Mouse (Mus musculus): Measurements from ENCODE around the gene Ddx56. TPM values are rescaled to one million over a fixed set of nuclear protein-coding genes. Genes with fewer than 3 reads are reported as not detected.

Ddx56 gene
- total and polyA plus RNA-seq, 3 experiments, result 163 to 274 (median 200) TPM

DNA sequence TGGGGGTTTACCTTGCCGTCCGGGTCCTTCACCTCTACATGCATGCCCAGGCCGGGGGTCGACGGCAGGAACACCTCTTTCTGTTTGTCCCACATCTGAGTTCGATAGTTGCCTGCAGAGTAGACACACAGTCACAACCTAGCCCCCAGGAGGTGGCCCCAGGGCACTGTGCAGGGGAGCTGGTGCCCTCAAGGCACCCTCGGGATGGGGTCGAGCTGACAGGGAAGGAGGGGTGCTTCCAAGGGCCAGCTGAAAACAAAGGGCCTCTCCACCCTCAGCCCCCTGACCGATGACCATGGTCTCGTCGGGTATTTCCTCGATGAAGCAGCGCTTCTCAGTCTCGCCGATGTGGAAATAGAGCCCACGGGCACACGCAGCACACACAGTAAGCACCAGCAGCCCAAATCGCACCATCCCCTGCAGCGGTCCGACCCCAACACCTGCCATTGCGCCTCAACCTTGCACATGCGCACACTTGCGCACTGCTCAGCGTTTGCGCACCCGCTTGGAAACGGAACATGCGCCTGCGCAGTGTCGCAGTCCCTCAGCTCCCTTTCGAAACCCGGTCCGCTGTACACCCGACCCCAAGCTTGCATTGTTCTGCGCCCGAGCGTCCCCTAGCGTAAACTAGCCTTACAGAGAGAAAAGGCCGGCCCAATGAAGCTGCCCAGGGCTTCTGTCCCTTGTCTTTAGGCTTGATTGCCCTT lies 7.0 kb upstream of the Ddx56 start, which contains the start of gene Tmed4:
TSS of gene Tmed4 (minus strand) at position 484 of the 707 bp plus-strand sequence.
- dilution Hi-C loops (cut with MboI; ENCODE audit: extremely low pct_ligation_motif_present, extremely low pct_unique_long_range_greater_than_20kb, low sequenced_read_pairs), result no loop called here
- in situ Hi-C loops (cut with MboI; ENCODE audit: low pct_ligation_motif_present, low pct_unique_long_range_greater_than_20kb, low sequenced_read_pairs), result no loop called here
- TF ChIP-seq POLR2AphosphoS2 (IDR thresholded peaks at IDR 0.05; ENCODE audit: low read depth, low read length), result peak; percentile 63; the same call in 1 of the 2 replicates
- no peak for TF ChIP-seq CHD1 (IDR thresholded peaks at IDR 0.05; ENCODE audit: low read depth, low read length)
- no peak for TF ChIP-seq USF1 (IDR thresholded peaks at IDR 0.05; ENCODE audit: low read depth, low read length)
- TF ChIP-seq CTCF (conservative IDR thresholded peaks at IDR 0.05 in 1 of 2, IDR thresholded peaks at IDR 0.05 in 1 of 2; ENCODE audit: low read depth in 2 of 2, low read length in 2 of 2), result peak; percentile 33 to 93; a peak in 3 of 4 replicates
- TF ChIP-seq HCFC1 (IDR thresholded peaks at IDR 0.05; ENCODE audit: low read depth, low read length), result peak; percentile 76
- TF ChIP-seq ZMIZ1 (IDR thresholded peaks at IDR 0.05; ENCODE audit: low read depth, low read length), result peak; percentile 84
- peak; percentile 73; the same call in 1 of the 2 replicates for TF ChIP-seq SIN3A (IDR thresholded peaks at IDR 0.05; ENCODE audit: low read length)
- no peak for TF ChIP-seq MEF2A (IDR thresholded peaks at IDR 0.05; ENCODE audit: borderline replicate concordance, low read depth, low read length)
- TF ChIP-seq ELF1 (IDR thresholded peaks at IDR 0.05; ENCODE audit: low read depth, low read length), result peak; percentile 65
- TF ChIP-seq RCOR1 (conservative IDR thresholded peaks at IDR 0.05; ENCODE audit: low read depth, low read length), result no peak
- TF ChIP-seq SMC3 (IDR thresholded peaks at IDR 0.05; ENCODE audit: low read depth, low read length), result peak; percentile 71
- peak; percentile 18; the same call in 1 of the 2 replicates for TF ChIP-seq MAX (IDR thresholded peaks at IDR 0.05; ENCODE audit: low read length)
- no peak for TF ChIP-seq UBTF (IDR thresholded peaks at IDR 0.05; ENCODE audit: low read depth, low read length)
- TF ChIP-seq GABPA (IDR thresholded peaks at IDR 0.05; ENCODE audit: insufficient replicate concordance, low read depth, low read length), result no peak
- TF ChIP-seq NELFE (IDR thresholded peaks at IDR 0.05; ENCODE audit: low read depth, low read length), result peak; percentile 99
- no peak for TF ChIP-seq ZC3H11A (IDR thresholded peaks at IDR 0.05; ENCODE audit: low read depth, low read length)
- TF ChIP-seq EP300 (IDR thresholded peaks at IDR 0.05; ENCODE audit: low read length), result no peak
- TF ChIP-seq RAD21 (IDR thresholded peaks at IDR 0.05; ENCODE audit: low read depth, low read length), result peak; percentile 74
- TF ChIP-seq JUND (conservative IDR thresholded peaks at IDR 0.05; ENCODE audit: low read depth, low read length), result no peak; the same call in 1 of the 2 replicates
- TF ChIP-seq NRF1 (IDR thresholded peaks at IDR 0.05; ENCODE audit: low read depth, low read length), result peak; percentile 99
- no peak for TF ChIP-seq CHD2 (IDR thresholded peaks at IDR 0.05; ENCODE audit: low read length)
- TF ChIP-seq KAT2A (IDR thresholded peaks at IDR 0.05; ENCODE audit: insufficient replicate concordance, low read length), result no peak
- TF ChIP-seq MAFK (IDR thresholded peaks at IDR 0.05; ENCODE audit: insufficient replicate concordance, low read length), result no peak
- no peak for TF ChIP-seq PAX5 (IDR thresholded peaks at IDR 0.05; ENCODE audit: low read length)
- TF ChIP-seq ETS1 (conservative IDR thresholded peaks at IDR 0.05; ENCODE audit: low read depth, low read length), result peak; percentile 39; the same call in 1 of the 2 replicates
- peak; percentile 76 for TF ChIP-seq TBP (conservative IDR thresholded peaks at IDR 0.05; ENCODE audit: low read depth, low read length)
- TF ChIP-seq BHLHE40 (IDR thresholded peaks at IDR 0.05; ENCODE audit: low read depth, low read length), result no peak
- peak; percentile 76; the same call in 1 of the 2 replicates for TF ChIP-seq MAZ (IDR thresholded peaks at IDR 0.05; ENCODE audit: low read depth, low read length)
- TF ChIP-seq TCF12 (IDR thresholded peaks at IDR 0.05; ENCODE audit: low read depth, low read length), result peak; percentile 87; the same call in 1 of the 2 replicates
- peak; percentile 65; the same call in 1 of the 2 replicates for TF ChIP-seq IRF4 (IDR thresholded peaks at IDR 0.05; ENCODE audit: low read depth, low read length)
- TF ChIP-seq POLR2A (IDR thresholded peaks at IDR 0.05; ENCODE audit: low read depth, low read length), result peak; percentile 98
- TF ChIP-seq MXI1 (IDR thresholded peaks at IDR 0.05; ENCODE audit: low read depth, low read length), result peak; percentile 48; the same call in 1 of the 2 replicates
- TF ChIP-seq ZKSCAN1 (IDR thresholded peaks at IDR 0.05; ENCODE audit: borderline replicate concordance, low read depth, low read length), result no peak
- no peak for TF ChIP-seq USF2 (conservative IDR thresholded peaks at IDR 0.05; ENCODE audit: low read depth, low read length)
- TF ChIP-seq E2F4 (IDR thresholded peaks at IDR 0.05; ENCODE audit: insufficient replicate concordance, low read depth, low read length), result no peak
- TF ChIP-seq MYC (IDR thresholded peaks at IDR 0.05; ENCODE audit: low read depth, low read length), result no peak
- TF ChIP-seq ZNF384 (IDR thresholded peaks at IDR 0.05; ENCODE audit: low read depth, low read length), result no peak
- TF ChIP-seq JUN (IDR thresholded peaks at IDR 0.05; ENCODE audit: insufficient read depth, low read depth, low read length), result no peak; the same call in 1 of the 2 replicates

More for the DNA sequence above, 7.0 kb upstream of the Ddx56 start, which contains the start of gene Tmed4:
- H3K4me2 ChIP-seq (ENCODE audit: insufficient read depth, low read depth, poor library complexity, severe bottlenecking), result peak within 1 kb of the TSS; percentile 70
- peaks cover 3% of the 10 kb centered on the region for H3K27me3 ChIP-seq (replicated peaks)
- peaks cover 2% of the 10 kb centered on the region for H3K9me3 ChIP-seq (replicated peaks; ENCODE audit: low read length)
- H3K4me1 ChIP-seq (ENCODE audit: control insufficient read depth in 1 of 2, insufficient read depth in 2 of 2), result peaks cover 3 to 18% of the 10 kb centered on the region in 2 experiments
- H3K27ac ChIP-seq (ENCODE audit: insufficient read depth, low read depth), result peak within 1 kb of the TSS; percentile 34; the same call in 1 of the 2 replicates
- H3K36me3 ChIP-seq (replicated peaks in 1 of 2; ENCODE audit: control insufficient read depth in 1 of 2, insufficient read depth in 1 of 2, low read length in 1 of 2), result peaks cover 16 to 32% of the 10 kb centered on the region in 2 experiments
- peak within 1 kb of the TSS; percentile 92 for H3K9ac ChIP-seq (ENCODE audit: insufficient read depth, low read depth)
- DNase-seq (ENCODE audit: extremely low read depth), result peak; percentile 100
- peak within 1 kb of the TSS; percentile 69 to 100 (median 98) for H3K4me3 ChIP-seq (replicated peaks in 1 of 3; ENCODE audit: low read depth in 2 of 3, low read length in 2 of 3, poor library complexity in 1 of 3)
- peaks cover 16% of the 10 kb centered on the region; the same call in 1 of the 2 replicates for H3K79me2 ChIP-seq (replicated peaks; ENCODE audit: control insufficient read depth, extremely low read depth, insufficient read depth, poor library complexity, severe bottlenecking)

All from CH12.LX (cell line).